Mouse (Mus musculus) MEL (cell line): Measurements from ENCODE around the gene Tet3.
A peak's percentile ranks its signal among the peaks of the same experiment; 100 is the strongest.

Experiments
- CHD1 ChIP-seq: IDR thresholded peaks from 2 replicates; pipeline ENCODE4 v1.6.1; 2012; ENCODE audit warnings: low read depth, mild to moderate bottlenecking, inconsistent platforms, low read length, improper control_type of control experiment
- CHD2 ChIP-seq: IDR thresholded peaks from 2 replicates; pipeline ENCODE4 v1.6.1; 2011; ENCODE audit warnings: low read length, improper control_type of control experiment
- CTCF ChIP-seq, 3 experiments: IDR thresholded peaks in 2 of 3; conservative IDR thresholded peaks in 1 of 3; 2 replicates each; pipeline ENCODE4 v1.5.1; 2011 to 2012; ENCODE audit warnings: low read length in 3 of 3, low read depth in 2 of 3, mild to moderate bottlenecking in 2 of 3, improper control_type of control experiment in 1 of 3, inconsistent platforms in 1 of 3, mixed read lengths in 1 of 3, moderate library complexity in 1 of 3; ENCODE audit not compliant: control insufficient read depth in 1 of 3, insufficient read depth in 1 of 3, poor library complexity in 1 of 3, severe bottlenecking in 1 of 3
- E2F4 ChIP-seq: IDR thresholded peaks from 2 replicates; pipeline ENCODE4 v1.6.1; 2011; ENCODE audit warnings: low read depth, low read length, improper control_type of control experiment, borderline replicate concordance
- EP300 ChIP-seq, 2 experiments: IDR thresholded peaks; 2 replicates each; pipeline ENCODE4 v1.6.1; 2011; ENCODE audit warnings: improper control_type of control experiment in 2 of 2, low read length in 2 of 2, low read depth in 1 of 2, mild to moderate bottlenecking in 1 of 2
- GATA1 ChIP-seq: IDR thresholded peaks from 2 replicates; pipeline ENCODE4 v1.6.1; 2011; ENCODE audit warnings: low read depth, low read length, improper control_type of control experiment
- JUND ChIP-seq: IDR thresholded peaks from 2 replicates; pipeline ENCODE4 v1.6.1; 2011; ENCODE audit warnings: low read depth, mild to moderate bottlenecking, improper control_type of control experiment, low read length
- MAZ ChIP-seq: IDR thresholded peaks from 2 replicates; pipeline ENCODE4 v1.6.1; 2012; ENCODE audit warnings: low read depth, mild to moderate bottlenecking, inconsistent platforms, low read length, improper control_type of control experiment
- POLR2A ChIP-seq, 2 experiments: IDR thresholded peaks; 2 replicates each; pipeline ENCODE4 v1.6.1; 2011 to 2012; ENCODE audit warnings: low read length in 2 of 2, mild to moderate bottlenecking in 2 of 2, control low read depth in 1 of 2, improper control_type of control experiment in 1 of 2, low read depth in 1 of 2, moderate library complexity in 1 of 2; ENCODE audit not compliant: control insufficient read depth in 1 of 2, insufficient read depth in 1 of 2, poor library complexity in 1 of 2
- POLR2AphosphoS5 ChIP-seq: IDR thresholded peaks from 2 replicates; pipeline ENCODE4 v1.6.1; 2012; ENCODE audit warnings: low read depth, borderline replicate concordance, mild to moderate bottlenecking, inconsistent platforms, low read length, moderate library complexity, mixed read lengths
- SIN3A ChIP-seq: IDR thresholded peaks from 2 replicates; pipeline ENCODE4 v1.6.1; 2012; ENCODE audit warnings: low read length, improper control_type of control experiment, inconsistent platforms
- TAL1 ChIP-seq: IDR thresholded peaks from 2 replicates; pipeline ENCODE4 v1.6.1; 2012; ENCODE audit warnings: mild to moderate bottlenecking, inconsistent platforms, low read length, moderate library complexity, mixed read lengths
- ZKSCAN1 ChIP-seq: IDR thresholded peaks from 2 replicates; pipeline ENCODE4 v1.6.1; 2012; ENCODE audit warnings: low read depth, mild to moderate bottlenecking, inconsistent platforms, low read length, improper control_type of control experiment, moderate library complexity
- ZMIZ1 ChIP-seq: IDR thresholded peaks from 2 replicates; pipeline ENCODE4 v1.6.1; 2012; ENCODE audit warnings: low read depth, mild to moderate bottlenecking, inconsistent platforms, low read length, improper control_type of control experiment, moderate library complexity

DNA sequence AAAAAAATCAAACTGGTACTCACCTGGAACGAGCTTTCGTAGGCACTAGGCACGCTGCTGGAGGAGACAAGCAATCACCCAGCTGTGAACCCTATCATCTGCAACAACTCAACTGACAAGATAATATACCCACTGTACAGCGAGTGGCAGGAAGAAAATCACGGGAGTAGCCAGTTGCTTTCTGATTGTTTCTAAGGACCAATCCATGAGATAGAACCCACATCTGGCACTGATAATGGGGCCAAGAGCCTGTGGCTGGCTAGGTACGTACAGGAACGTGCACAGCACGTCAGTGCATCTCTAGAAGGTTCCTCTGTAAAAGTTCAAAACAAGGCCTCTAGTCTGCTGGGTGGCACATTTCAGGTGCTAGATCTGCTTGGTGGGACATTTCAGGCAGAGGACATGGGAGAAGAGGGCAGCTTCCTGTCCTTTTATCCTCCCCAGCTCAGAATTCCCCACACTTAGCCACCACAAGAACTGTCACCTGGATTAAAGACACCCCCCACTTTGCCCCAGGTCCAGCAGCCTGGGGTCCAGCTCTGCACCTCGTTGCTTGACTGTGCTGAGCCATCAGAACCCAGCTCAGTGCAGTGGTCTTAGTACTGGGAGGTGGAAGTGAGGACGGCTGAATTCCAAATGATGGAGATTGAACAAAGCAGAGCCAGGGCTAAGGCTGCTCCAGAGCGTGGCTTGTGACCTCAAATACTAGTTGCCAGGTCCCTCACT is 97.2 kb downstream of the Tet3 start:
- no peak for TF ChIP-seq CHD2
- no peak for TF ChIP-seq JUND
- no peak for TF ChIP-seq GATA1
- TF ChIP-seq POLR2A (IDR thresholded peaks at IDR 0.05; ENCODE audit: control insufficient read depth in 1 of 2, insufficient read depth in 1 of 2, low read depth in 1 of 2, low read length in 2 of 2, poor library complexity in 1 of 2) = no peak
- no peak for TF ChIP-seq E2F4
- TF ChIP-seq CTCF (IDR thresholded peaks at IDR 0.05 in 2 of 3, conservative IDR thresholded peaks at IDR 0.05 in 1 of 3; ENCODE audit: control insufficient read depth in 1 of 3, insufficient read depth in 1 of 3, low read depth in 2 of 3, low read length in 3 of 3, poor library complexity in 1 of 3, severe bottlenecking in 1 of 3) = no peak
- TF ChIP-seq SIN3A = 0 out of 2 replicates have a peak, but pooled peaks have one; percentile 28
- no peak for TF ChIP-seq ZKSCAN1
- TF ChIP-seq ZMIZ1 = no peak
- no peak; the same call in 1 of the 2 replicates for TF ChIP-seq TAL1
- TF ChIP-seq CHD1 = no peak
- peak in 1 of 2 experiments; percentile 32; a peak in 1 of 4 replicates for TF ChIP-seq EP300 (IDR thresholded peaks at IDR 0.05; ENCODE audit: low read depth in 1 of 2, low read length in 2 of 2)
- TF ChIP-seq POLR2AphosphoS5 = no peak
- TF ChIP-seq MAZ = no peak
